Mouse (Mus musculus) neutrophil, adult 83 days (primary cell): ENCODE results near the gene Cdc7. TPM values are rescaled to one million over a fixed set of nuclear protein-coding genes. Genes with fewer than 3 reads are reported as not detected.

ENCODE experiments used
- total RNA-seq, 2 experiments: library from RNA; stranded (reverse); gene quantifications; one replicate each; pipeline ENCODE4 v1.2.4; 2023

The Cdc7 gene
- 10 to 100 TPM; 15.6 to 15.9 TPM for total RNA-seq

GRCm38 (mm10) chr5:106963584-106964512, at the start of gene Cdc7:
TSS of gene Cdc7 (plus strand) at chr5:106964322.

GRCm38 (mm10) chr5:106925488-106926368, 38.4 kb upstream of the Cdc7 start, which contains the start of gene Hfm1:
TSS of gene Hfm1 (minus strand) at chr5:106926321.

Other genes starting within 250 kb of the Cdc7 start
- gene Hfm1, start 38.0 kb upstream of the Cdc7 start, total RNA-seq, result under 1 TPM in 1 of 2 experiments, not detected in 1; 0.18 TPM